ENCODE assay signal across 9 mouse cellular contexts in the genomic region with DNA sequence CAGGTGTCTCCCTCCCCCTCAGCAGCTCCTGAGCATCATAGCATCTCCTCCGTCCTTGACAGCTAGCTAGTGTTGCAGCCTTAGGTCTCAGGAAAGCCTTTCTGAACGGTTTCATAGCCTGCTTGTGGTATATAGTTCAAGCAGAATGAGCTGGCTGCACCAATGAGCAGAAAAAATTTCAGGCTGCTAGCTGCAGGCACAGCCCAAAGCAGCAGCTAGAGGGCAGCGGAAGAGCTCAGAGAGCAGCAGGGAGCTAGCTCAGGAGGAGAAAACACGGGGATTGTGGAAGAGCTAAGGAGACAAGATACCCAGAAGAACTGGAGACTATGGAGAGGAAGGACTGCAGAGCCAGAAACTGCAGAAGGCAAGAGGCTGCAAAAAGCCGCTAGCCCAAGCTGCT. TPM values are rescaled to one million over a fixed set of nuclear protein-coding genes. Genes with fewer than 3 reads are reported as not detected.
DNase-seq lines count a peak whose midpoint lies in the region; ATAC-seq and TF ChIP-seq lines count a peak whose summit lies in the region.
"Had no signal": no experiment of that assay in that cellular context is flagged by ENCODE, and none has a peak within 500 bp of the region (broad histone marks: within the 10 kb centered on the region; RNA-seq: fewer than 3 reads in every experiment).

No protein-coding gene starts in this region.

- TF ChIP-seq POLR2A in heart, adult 2 months (IDR thresholded peaks at IDR 0.05; ENCODE audit: insufficient read depth, low read depth, low read length) = no peak

- 13% methylated on average over 5 of the region's 5 CpGs for WGBS in heart, adult 2 months
- WGBS in heart, embryonic 10.5 days = 15% methylated on average over 5 of the region's 5 CpGs
- 18% methylated on average over 5 of the region's 5 CpGs for WGBS in liver, embryonic 14.5 days (ENCODE audit: insufficient replicate concordance)
- WGBS in stomach, embryonic 14.5 days = 22% methylated on average over 5 of the region's 5 CpGs

- H3K4me3 ChIP-seq in heart, adult 2 months = no peak overlapping the region
- H3K4me3 ChIP-seq in heart, embryonic 10.5 days = no peak overlapping the region
- H3K4me3 ChIP-seq in liver, embryonic 14.5 days (ENCODE audit: insufficient read depth in 1 of 2, low read depth in 2 of 2, low read length in 2 of 2) = no peak overlapping the region
- no peak overlapping the region for H3K4me3 ChIP-seq in stomach, embryonic 14.5 days (ENCODE audit: low read depth, low read length)

- no peak for ATAC-seq in liver, embryonic 14.5 days (ENCODE audit: insufficient read depth)
- 0 out of 2 replicates have a peak, but pooled peaks have one; percentile 46 for ATAC-seq in stomach, embryonic 14.5 days (ENCODE audit: insufficient number of reproducible peaks, insufficient read depth, low FRiP score, low read depth)

- no peaks in the 10 kb centered on the region for H3K9me3 ChIP-seq in heart, embryonic 10.5 days
- no peaks in the 10 kb centered on the region for H3K9me3 ChIP-seq in liver, embryonic 14.5 days (ENCODE audit: control insufficient read depth, low read length)
- no peaks in the 10 kb centered on the region for H3K9me3 ChIP-seq in stomach, embryonic 14.5 days (ENCODE audit: control insufficient read depth, low read depth, low read length)

- H3K27me3 ChIP-seq in heart, adult 2 months (ENCODE audit: control insufficient read depth, insufficient read depth, low read length) = no peaks in the 10 kb centered on the region
- no peaks in the 10 kb centered on the region for H3K27me3 ChIP-seq in heart, embryonic 10.5 days (ENCODE audit: insufficient read depth, poor library complexity, severe bottlenecking)
- H3K27me3 ChIP-seq in liver, embryonic 14.5 days (ENCODE audit: control insufficient read depth, insufficient read depth, low read length) = no peaks in the 10 kb centered on the region
- no peaks in the 10 kb centered on the region for H3K27me3 ChIP-seq in stomach, embryonic 14.5 days (ENCODE audit: control insufficient read depth, insufficient read depth, low read length)

- no peak for TF ChIP-seq EP300 in heart, adult 2 months (IDR thresholded peaks at IDR 0.05; ENCODE audit: insufficient read depth, low read depth, low read length)
- no peak for TF ChIP-seq EP300 in liver, embryonic 14.5 days (IDR thresholded peaks at IDR 0.05; ENCODE audit: low read depth)

- DNase-seq in heart, adult 2 months = no peak
- DNase-seq in heart, embryonic 10.5 days (ENCODE audit: low spot score) = no peak
- peak; percentile 28 for DNase-seq in A20 (ENCODE audit: low read depth, low spot score)
- DNase-seq in brain, adult 2 months (ENCODE audit: low read depth, low spot score) = peak; percentile 92
- DNase-seq in frontal cortex, postnatal 36 days (ENCODE audit: low spot score in 2 of 2) = peak; percentile 50 to 73
- no peak for DNase-seq in liver, embryonic 14.5 days (ENCODE audit: low read depth in 3 of 3, low spot score in 3 of 3)
- no peak for DNase-seq in heart, adult 9 months (ENCODE audit: low spot score in 2 of 2)

- no peaks in the 10 kb centered on the region for H3K4me1 ChIP-seq in heart, adult 2 months (ENCODE audit: control insufficient read depth, insufficient read depth, low read length)
- no peaks in the 10 kb centered on the region for H3K4me1 ChIP-seq in heart, embryonic 10.5 days
- H3K4me1 ChIP-seq in liver, embryonic 14.5 days (replicated peaks; ENCODE audit: control insufficient read depth in 2 of 2, insufficient read depth in 2 of 2, low read length in 1 of 2) = no peaks in the 10 kb centered on the region
- no peaks in the 10 kb centered on the region for H3K4me1 ChIP-seq in stomach, embryonic 14.5 days (ENCODE audit: control insufficient read depth, insufficient read depth, low read length)

- H3K79me2 ChIP-seq in heart, adult 2 months (replicated peaks; ENCODE audit: control insufficient read depth, insufficient read depth, low read length) = no peaks in the 10 kb centered on the region

- intact Hi-C loops in heart, adult 2 months (cut with DNase I) = loop anchor here (2.0 kb wide), 1 partner anchor 179 kb away; no protein-coding TSS in a partner anchor

- no peak overlapping the region for H3K9ac ChIP-seq in heart, adult 2 months (ENCODE audit: low read depth, low read length)
- H3K9ac ChIP-seq in liver, embryonic 14.5 days (replicated peaks) = no peak overlapping the region
- no peak overlapping the region for H3K9ac ChIP-seq in stomach, embryonic 14.5 days (replicated peaks; ENCODE audit: low read depth, low read length)

- H3K4me2 ChIP-seq in liver, embryonic 14.5 days (ENCODE audit: low read depth) = no peak overlapping the region
- H3K4me2 ChIP-seq in stomach, embryonic 14.5 days (replicated peaks; ENCODE audit: low read depth, low read length) = no peak overlapping the region

- peak; percentile 66 for TF ChIP-seq CTCF in heart, adult 2 months (IDR thresholded peaks at IDR 0.05)
- peak; percentile 66 for TF ChIP-seq CTCF in liver, embryonic 14.5 days (IDR thresholded peaks at IDR 0.05; ENCODE audit: low read depth)

- no peaks in the 10 kb centered on the region for H3K36me3 ChIP-seq in heart, adult 2 months (ENCODE audit: control insufficient read depth, insufficient read depth, low read length)
- H3K36me3 ChIP-seq in heart, embryonic 10.5 days = no peaks in the 10 kb centered on the region
- no peaks in the 10 kb centered on the region for H3K36me3 ChIP-seq in liver, embryonic 14.5 days (replicated peaks; ENCODE audit: control insufficient read depth, insufficient read depth, low read depth)
- H3K36me3 ChIP-seq in stomach, embryonic 14.5 days (ENCODE audit: control insufficient read depth, insufficient read depth, low read length) = no peaks in the 10 kb centered on the region

- H3K27ac ChIP-seq in heart, adult 2 months = no peak overlapping the region
- H3K27ac ChIP-seq in heart, embryonic 10.5 days = no peak overlapping the region
- H3K27ac ChIP-seq in liver, embryonic 14.5 days = no peak overlapping the region
- H3K27ac ChIP-seq in stomach, embryonic 14.5 days (ENCODE audit: low read length) = no peak overlapping the region

RNA-seq across cellular contexts. Expression of a gene that starts 7.5 kb away (rescaled TPM):
- total RNA-seq in heart, adult 2 months (2021) = 10 to 100 TPM; 24.0 to 25.7 TPM
- 8.6 and 17.1 TPM in 2 replicates for polyA plus RNA-seq in heart, adult 2 months (2012; rRNA removed)
- 13.3 and 16.1 TPM in 2 replicates for polyA plus RNA-seq in heart, embryonic 10.5 days (2016; fragmentation: Nextera tagmentation; extraction: Ambion mirVana)
- 3.5 and 4.2 TPM in 2 replicates for polyA plus RNA-seq in liver, embryonic 14.5 days (2012; rRNA removed)
- 3.9 and 4.3 TPM in 2 replicates for polyA plus RNA-seq in liver, embryonic 14.5 days (2014; fragmentation: Nextera tagmentation; extraction: Ambion mirVana)
- 29.2 and 29.5 TPM in 2 replicates for polyA plus RNA-seq in stomach, embryonic 14.5 days (2014; fragmentation: Nextera tagmentation; extraction: Ambion mirVana)

RNA-seq across cellular contexts. Expression of a gene that starts 13.4 kb away (rescaled TPM):
- total RNA-seq in heart, adult 2 months (2021) = not detected
- polyA plus RNA-seq in heart, adult 2 months (2012; rRNA removed) = not detected in 2 replicates
- not detected in 2 replicates for polyA plus RNA-seq in heart, embryonic 10.5 days (2016; fragmentation: Nextera tagmentation; extraction: Ambion mirVana)
- polyA plus RNA-seq in liver, embryonic 14.5 days (2012; rRNA removed) = not detected in 2 replicates
- polyA plus RNA-seq in liver, embryonic 14.5 days (2014; fragmentation: Nextera tagmentation; extraction: Ambion mirVana) = not detected in 2 replicates
- not detected in 2 replicates for polyA plus RNA-seq in stomach, embryonic 14.5 days (2014; fragmentation: Nextera tagmentation; extraction: Ambion mirVana)
- polyA plus RNA-seq: limb, embryonic 11.5 days had no signal

Comparison
In these comparisons a context has a peak if more than half of its experiments do, and no peak if none do; other contexts are left out.
1. DNase-seq: peak in A20 (single experiment), brain, adult 2 months (single experiment) and frontal cortex, postnatal 36 days (2 of 2); none in heart, adult 2 months (0 of 2), heart, embryonic 10.5 days (single experiment), liver, embryonic 14.5 days (0 of 3) and heart, adult 9 months (0 of 2).